Mouse (Mus musculus) retina, adult 2 months (tissue): ENCODE measurements around the gene Zfp64.

ENCODE experiments used
- DNase-seq: peaks from one replicate; pipeline ENCODE4 v3.0.0-alpha.2; 2012; ENCODE audit warnings: low read depth, low spot score

Gene Zfp64

DNA sequence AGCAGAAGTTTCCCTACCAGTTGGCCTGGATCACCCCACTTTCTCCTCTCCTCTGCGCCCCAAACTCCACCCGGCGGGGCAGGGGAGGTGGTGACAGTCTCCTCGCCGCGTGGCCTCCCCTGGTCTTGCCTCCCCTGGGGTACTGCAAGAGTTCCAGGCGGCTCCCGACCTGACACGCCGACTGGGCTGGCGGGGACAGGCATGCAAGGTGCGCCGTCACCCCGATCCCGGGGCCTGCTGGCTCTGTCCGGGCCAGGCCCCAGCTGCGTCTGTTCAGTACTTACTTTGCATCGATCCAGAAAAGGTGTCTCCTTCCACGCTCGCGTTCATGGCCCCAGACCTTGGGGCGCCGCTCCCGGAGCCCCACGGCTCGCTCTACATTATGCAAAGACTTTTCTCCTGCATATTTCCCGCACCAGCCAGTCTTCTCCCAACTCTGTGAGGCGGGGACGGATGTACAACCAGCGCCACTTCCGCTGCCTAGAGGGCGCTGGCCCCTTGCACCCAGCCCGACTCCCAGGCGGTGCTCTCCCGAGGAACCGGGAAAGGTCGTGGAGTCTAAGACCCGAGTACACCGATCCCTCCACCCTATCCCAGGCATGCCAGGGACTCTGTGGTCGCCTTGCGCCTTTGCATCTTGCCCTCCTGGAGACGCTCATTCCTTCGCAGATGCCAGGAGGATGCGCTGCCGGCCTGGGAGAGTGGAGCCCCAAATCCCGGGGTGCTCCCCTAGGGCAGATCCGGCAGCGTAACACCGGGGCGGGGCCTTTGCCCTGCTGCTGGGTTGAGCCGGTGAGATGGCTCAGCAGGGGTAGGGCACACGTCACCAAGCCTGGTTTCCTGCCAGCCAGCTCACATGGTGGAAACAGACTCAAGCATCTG is at the start of gene Zfp64:
TSS of gene Zfp64 (minus strand) at position 753 of the 882 bp plus-strand sequence.
- DNase-seq, result peak; percentile 72

DNA sequence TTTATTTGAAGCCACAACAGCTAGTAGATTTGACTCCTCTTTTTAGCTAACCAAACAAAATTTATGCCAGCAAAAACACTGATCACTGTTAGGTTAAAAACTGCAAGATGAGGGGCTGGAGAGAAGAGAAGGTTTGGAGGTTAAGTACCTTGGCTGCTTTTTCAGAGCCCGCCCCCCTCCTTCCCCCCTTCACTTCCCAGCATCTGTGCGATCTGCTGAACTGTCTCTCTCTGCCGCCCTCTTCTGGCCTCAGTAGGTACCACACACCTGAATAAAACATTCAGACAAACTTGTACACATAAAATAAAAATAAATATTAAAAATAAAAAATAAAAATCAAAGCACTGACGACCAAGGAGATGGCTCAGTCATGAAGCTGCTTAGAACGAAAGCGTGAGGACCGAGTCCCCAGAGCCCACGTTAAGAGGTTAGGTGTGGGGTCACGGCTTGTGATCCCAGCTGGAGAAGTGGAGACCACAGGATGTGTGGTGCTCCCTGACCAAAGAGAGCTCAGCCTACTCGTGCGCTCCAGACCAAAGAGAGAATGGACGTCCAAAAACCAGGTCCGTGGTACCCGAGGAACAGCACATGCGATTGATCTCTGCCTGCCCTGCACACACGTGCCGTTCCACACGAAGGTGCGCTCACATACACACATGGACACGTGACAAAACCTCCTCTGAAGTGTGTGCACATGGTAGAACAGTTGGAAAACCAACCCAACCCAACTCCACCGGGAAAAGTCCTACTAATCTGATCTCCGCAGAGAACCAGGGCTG is 37.4 kb upstream of the Zfp64 start:
- peak; percentile 16 for DNase-seq

GRCm38 (mm10) chr2:168990957-168991356 is 35.6 kb upstream of the Zfp64 start:
- no peak for DNase-seq

GRCm38 (mm10) chr2:168990061-168990753 is 34.8 kb upstream of the Zfp64 start:
- peak; percentile 11 for DNase-seq

DNA sequence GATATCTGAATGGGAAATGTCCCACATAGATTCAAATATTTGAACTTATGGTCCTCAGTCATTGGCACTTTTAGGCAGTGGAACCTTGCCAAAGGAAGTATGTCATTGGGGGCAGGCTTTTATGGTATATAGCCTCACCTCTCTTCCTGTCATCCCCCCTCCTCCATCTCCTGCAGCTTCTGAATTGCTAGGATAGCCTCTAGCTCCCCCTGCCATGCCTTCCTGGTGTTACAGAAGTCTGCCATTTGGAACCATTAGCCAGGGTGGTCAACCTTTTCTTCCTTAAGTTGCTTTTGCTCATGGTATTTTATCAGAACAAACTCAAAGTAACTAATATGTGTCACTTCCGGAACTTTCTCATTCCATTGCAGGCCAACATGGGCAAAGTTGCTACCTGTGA is 32.7 kb upstream of the Zfp64 start:
- DNase-seq, result no peak

- DNase-seq, result no peak
Observed at GRCm38 (mm10) chr2:168987421-168987820, 32.0 kb upstream of the Zfp64 start.

DNA sequence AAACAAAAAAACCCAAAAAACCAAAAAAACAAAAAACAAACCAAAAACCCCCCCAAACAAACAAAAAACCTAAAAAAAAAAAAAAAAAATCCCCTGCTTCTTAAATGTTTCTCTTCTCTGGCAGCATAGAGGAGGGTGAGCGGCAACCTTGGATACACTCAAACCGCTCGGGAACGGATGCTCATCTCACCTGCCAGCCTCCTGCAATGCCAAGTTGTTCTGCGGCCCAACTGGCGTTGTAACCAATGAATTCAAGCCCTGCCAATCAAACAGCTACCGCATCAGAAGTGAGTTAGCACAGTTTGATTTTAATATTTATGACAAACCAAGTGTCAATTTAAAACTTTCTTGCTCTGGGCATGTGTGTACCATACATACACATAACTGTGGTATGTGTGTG is 26.6 kb upstream of the Zfp64 start:
- DNase-seq, result no peak

GRCm38 (mm10) chr2:168981448-168981847 is 26.1 kb upstream of the Zfp64 start:
- no peak for DNase-seq

DNA sequence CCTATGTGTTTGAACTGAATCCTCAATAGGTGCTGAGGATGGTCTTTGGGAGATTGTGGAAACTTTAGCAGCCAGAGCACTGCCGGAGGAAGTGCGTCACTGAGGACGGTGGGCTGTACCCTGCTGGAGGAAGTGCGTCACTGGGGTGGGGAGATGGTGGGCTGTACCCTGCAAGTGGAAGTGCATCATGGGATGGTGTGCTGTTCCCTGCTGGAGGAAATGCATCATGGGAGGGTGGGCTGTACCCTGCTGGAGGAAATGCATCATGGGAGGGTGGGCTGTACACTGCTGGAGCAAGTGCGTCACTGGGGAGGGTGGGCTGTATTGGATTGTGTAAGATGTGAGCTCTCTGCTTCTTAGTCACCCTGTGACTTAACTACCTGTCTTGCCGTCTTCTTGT is 25.5 kb upstream of the Zfp64 start:
- DNase-seq, result no peak

DNA sequence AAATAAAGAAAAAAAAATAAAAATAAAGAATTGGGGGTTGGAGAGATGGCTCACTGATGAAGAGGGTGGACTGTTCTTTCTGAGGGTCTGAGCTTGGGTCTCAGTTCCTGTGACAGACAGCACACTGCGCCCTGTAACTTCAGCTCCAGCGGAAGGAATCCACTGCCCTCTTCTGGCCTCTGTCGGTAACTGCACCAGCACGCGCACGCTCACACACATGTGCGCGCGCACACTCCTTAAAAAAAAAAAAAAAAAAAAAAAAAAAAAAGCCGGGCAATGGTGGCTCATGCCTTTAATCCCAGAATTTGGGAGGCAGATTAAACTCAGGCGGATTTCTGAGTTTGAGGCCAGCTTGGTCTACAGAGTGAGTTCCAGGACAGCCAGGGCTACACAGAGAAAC is 24.4 kb upstream of the Zfp64 start:
- no peak for DNase-seq

DNA sequence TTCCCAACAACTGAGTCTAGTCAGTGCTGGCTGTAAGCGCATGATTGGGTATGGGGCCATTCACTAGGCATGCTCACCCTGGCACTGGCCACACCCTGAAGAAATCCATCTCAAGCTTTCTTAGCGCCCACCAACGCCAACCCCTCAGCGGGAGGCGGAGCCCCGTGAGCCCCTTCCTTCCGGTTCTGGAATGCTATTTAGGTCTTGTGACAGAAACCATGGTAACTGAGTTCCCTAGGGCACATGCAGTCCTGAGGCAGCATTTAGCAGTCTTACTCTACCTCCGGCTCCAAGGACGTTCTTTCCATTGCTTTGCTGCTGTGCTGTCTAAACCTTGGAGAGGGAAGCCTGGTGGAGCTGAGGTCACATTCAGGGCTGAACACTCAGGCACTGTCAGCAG is 22.6 kb upstream of the Zfp64 start:
- DNase-seq, result no peak

GRCm38 (mm10) chr2:168970131-168970530 is 14.7 kb upstream of the Zfp64 start:
- no peak for DNase-seq

DNA sequence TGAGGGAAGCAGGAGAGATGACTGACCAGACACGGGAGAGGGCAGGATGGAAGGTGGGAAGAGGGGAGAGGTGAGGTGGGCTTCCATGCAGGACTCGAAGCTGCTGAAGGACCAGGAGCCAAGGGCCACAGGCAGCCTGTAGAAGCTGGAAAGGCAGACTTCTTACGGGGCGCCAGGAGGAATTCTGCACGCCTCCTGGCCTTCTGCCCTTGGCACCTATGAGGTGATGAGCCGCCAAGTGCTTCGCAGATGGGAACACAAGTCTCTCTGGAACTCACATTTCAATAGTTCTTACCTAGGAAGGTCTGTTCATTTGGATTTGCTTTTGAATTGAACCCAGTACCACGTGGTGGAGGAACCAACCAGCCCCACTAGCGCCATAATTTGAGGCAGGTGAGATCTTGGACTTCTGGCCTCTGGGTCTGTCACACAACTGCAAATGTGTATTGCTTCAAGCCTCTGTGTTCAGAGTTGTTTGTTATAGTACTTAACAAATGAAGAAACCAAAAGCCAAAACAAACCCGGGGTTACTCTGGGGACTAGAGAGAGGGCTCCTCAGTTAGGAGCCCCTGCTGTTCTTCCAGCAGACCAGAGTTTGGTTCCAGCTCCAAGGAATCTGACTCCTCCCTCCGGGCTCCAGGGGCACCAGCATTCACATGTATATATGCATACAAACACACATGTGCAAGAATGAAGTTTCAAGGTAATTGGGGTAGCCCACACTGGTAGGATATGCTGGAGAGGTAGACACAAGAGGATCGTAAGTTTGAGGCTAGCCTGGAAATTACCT is 12.9 kb upstream of the Zfp64 start:
- DNase-seq, result no peak

DNA sequence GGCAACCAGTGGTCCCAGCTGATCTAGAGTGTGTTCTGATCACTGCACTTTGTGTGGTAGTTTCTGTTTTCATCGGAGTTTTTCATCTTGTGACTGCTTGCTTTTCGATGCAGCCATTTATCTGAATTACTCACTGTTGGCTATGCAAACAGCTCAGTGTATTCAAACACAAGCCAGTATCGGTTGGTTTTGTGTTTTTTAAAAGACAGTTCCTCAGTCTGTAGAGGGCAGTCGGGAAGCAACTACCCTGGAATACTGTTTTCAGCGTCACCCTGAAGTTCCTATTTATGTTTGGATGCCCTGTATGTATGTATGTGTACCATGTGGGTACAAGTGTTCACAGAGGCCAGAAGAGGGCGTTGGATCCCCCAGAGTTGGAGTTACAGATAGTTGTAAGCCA is 11.1 kb upstream of the Zfp64 start:
- DNase-seq, result no peak

GRCm38 (mm10) chr2:168964849-168965248 is 9.5 kb upstream of the Zfp64 start:
- DNase-seq, result no peak

DNA sequence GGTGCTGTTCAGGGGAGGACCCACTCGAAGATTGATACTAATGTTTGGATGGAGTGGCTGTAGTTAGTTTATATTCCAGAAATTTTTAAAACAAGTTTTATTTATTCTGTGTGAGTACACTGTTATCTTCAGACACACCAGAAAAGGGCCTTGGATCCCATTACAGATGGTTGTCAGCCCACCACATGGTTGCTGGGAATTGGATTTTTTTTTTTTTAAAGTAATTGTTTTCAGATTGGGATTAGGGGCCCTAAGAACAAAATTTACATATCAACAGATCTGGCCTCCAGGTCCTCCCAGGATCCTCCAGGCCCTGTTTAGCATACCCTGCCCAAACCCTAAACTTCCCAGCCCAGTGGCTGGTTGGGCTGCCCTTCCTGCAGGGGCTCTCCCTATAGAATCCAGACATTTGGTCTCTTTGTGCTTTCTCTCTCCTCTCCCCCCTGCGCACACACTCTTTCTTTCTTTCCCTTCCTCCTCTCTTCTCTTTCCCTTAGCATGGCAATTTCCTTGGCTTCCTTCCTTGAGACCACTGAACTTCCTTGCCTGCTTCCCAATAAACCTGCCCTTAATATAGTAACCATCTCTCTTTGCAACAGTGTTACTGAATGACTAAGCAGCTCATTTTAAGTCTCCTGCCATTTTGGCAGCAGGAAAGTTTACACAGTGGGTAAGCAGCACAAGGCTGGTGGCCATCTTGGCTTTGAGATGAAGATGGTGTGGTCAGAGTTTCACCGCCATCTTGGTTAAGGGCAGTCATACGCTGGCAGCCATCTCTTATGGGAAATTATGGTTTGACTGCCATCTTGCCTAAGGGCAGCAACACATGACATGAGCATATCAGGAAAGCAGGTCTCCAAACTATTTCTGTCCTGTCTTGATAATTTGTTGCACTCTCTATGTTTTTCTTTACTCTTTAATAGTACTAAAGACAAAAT is 6.6 kb upstream of the Zfp64 start:
- DNase-seq, result no peak

- DNase-seq, result no peak
Observed at GRCm38 (mm10) chr2:168960814-168961213, 5.4 kb upstream of the Zfp64 start.

DNA sequence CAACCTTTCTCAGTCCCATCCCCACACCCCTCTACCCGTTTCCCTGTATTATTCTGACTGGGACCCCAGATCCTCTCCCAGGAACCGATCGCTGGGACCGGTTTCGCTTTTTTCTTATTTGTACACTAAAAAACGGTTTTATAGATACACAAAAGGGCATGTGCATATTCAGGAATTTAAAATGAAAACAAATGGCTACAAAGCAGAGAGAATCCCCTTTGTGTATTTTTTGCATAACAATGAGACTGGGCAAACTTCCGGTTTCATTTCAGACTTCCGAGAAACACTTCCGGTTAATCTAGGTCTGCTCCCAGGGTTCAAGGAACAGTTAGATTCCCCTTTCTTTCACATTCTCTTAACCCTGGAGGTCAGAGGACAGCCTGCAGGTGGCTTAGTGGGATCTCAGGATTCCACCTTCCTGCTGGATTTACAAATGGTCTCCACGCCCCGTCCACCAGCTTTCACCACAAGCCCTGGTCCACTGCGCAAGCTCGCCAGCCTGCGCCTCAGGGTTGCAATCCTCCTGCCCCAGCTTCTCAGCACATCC is 4.0 kb upstream of the Zfp64 start:
- DNase-seq, result no peak

DNA sequence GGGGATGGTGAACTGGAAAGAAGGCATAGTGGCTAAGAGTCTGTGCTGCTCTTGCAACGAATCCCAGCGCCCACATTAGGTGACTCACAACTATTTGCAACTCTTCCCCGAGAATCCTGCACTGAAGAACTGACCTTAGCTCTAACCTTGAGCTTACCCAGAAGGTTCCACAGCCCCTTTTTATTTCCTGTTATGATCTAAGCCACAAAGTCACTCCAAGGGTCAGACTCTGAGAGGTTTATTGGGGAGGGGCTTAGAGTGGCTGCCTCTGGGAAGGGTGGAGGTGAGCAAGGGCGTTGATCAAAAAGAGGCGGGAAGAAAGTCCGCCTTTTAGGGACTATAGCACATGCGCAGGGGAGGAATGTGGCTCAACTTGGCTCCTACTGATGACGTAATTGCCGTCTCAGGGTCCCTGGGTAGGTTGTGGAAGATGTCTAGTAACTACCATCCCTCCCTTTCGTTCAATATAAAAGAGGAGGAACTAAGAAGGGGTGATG is 511 bp upstream of the Zfp64 start:
- peak; percentile 4 for DNase-seq

DNA sequence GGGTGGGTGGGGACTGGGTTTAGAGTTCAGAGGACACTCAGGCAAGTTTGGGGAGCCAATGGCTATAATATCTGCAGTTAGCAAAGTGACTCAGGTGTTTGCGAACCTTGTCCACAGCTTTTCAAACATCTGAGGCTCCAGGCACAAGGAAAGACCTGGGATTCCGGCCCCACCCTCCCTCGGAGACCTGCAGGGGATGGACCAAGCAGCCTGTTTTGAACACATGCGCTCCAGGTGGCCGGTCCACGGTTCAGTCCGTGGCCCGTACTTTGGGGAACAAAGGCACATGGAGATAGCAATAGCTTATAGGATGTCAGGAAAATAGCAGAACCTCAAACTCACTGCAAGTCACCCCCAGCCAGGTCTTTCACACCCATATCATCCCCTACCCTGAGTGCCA is 1.0 kb downstream of the Zfp64 start:
- DNase-seq, result no peak
